Mouse (Mus musculus) monocyte, adult 2 months (primary cell): ENCODE measurements around the gene Tars.

ENCODE experiments used
- DNase-seq, 2 experiments: peaks; one replicate each; pipeline ENCODE4 v3.0.0; 2022; ENCODE audit warnings: low spot score in 2 of 2, low read depth in 1 of 2

The Tars gene

GRCm38 (mm10) chr15:11399356-11400067 lies at the start of gene Tars:
Gene Tars (minus strand): TSS chr15:11399665.
- peak; percentile 89 to 93 for DNase-seq

GRCm38 (mm10) chr15:11437361-11437760 lies 37.9 kb upstream of the Tars start:
- no peak for DNase-seq

GRCm38 (mm10) chr15:11436709-11437280 lies 37.3 kb upstream of the Tars start:
- DNase-seq: no peak

GRCm38 (mm10) chr15:11426899-11427298 lies 27.4 kb upstream of the Tars start:
- no peak for DNase-seq

- DNase-seq: no peak
Observed at GRCm38 (mm10) chr15:11413484-11413883, 14.0 kb upstream of the Tars start.

- DNase-seq: no peak
Observed at GRCm38 (mm10) chr15:11412542-11412941, 13.1 kb upstream of the Tars start.

- no peak for DNase-seq
Observed at GRCm38 (mm10) chr15:11411846-11412245, 12.4 kb upstream of the Tars start.

GRCm38 (mm10) chr15:11408155-11408826 lies 8.8 kb upstream of the Tars start:
- DNase-seq: no peak

GRCm38 (mm10) chr15:11407381-11407780 lies 7.9 kb upstream of the Tars start:
- peak in 1 of 2 experiments; percentile 9 for DNase-seq

- DNase-seq: no peak
Observed at GRCm38 (mm10) chr15:11406769-11407168, 7.3 kb upstream of the Tars start.

- no peak for DNase-seq
Observed at GRCm38 (mm10) chr15:11398676-11399350, 652 bp downstream of the Tars start.

GRCm38 (mm10) chr15:11396421-11396820 lies 3.0 kb downstream of the Tars start:
- no peak for DNase-seq

- DNase-seq: no peak
Observed at GRCm38 (mm10) chr15:11392903-11393302, 6.6 kb downstream of the Tars start.

- no peak for DNase-seq
Observed at GRCm38 (mm10) chr15:11383796-11384195, 15.7 kb downstream of the Tars start.

- DNase-seq: no peak
Observed at GRCm38 (mm10) chr15:11382585-11382984, 16.9 kb downstream of the Tars start.

- no peak for DNase-seq
Observed at GRCm38 (mm10) chr15:11380616-11381015, 18.8 kb downstream of the Tars start.

- DNase-seq: no peak
Observed at GRCm38 (mm10) chr15:11380087-11380530, 19.4 kb downstream of the Tars start.

GRCm38 (mm10) chr15:11379431-11380086 lies 19.9 kb downstream of the Tars start:
- DNase-seq: no peak

- no peak for DNase-seq
Observed at GRCm38 (mm10) chr15:11370477-11371085, 28.9 kb downstream of the Tars start.

GRCm38 (mm10) chr15:11369572-11369971 lies 29.9 kb downstream of the Tars start:
- no peak for DNase-seq

GRCm38 (mm10) chr15:11364795-11365194 lies 34.7 kb downstream of the Tars start:
- DNase-seq: no peak
